Mouse (Mus musculus) forelimb bud, embryonic 11.5 days (tissue): ENCODE measurements at regions not wholly inside any gene's neighbourhood (a gene's known extent, or its start where the extent isn't known, plus 50 kb on each side); places are given as distances from the start of the nearest gene placed in this dataset.
A peak's percentile ranks its signal among the peaks of the same experiment; 100 is the strongest.

Experiments
- DNase-seq: peaks from one replicate; pipeline ENCODE4 v3.0.0-alpha.2; 2012; ENCODE audit warnings: low read depth, low spot score

DNA sequence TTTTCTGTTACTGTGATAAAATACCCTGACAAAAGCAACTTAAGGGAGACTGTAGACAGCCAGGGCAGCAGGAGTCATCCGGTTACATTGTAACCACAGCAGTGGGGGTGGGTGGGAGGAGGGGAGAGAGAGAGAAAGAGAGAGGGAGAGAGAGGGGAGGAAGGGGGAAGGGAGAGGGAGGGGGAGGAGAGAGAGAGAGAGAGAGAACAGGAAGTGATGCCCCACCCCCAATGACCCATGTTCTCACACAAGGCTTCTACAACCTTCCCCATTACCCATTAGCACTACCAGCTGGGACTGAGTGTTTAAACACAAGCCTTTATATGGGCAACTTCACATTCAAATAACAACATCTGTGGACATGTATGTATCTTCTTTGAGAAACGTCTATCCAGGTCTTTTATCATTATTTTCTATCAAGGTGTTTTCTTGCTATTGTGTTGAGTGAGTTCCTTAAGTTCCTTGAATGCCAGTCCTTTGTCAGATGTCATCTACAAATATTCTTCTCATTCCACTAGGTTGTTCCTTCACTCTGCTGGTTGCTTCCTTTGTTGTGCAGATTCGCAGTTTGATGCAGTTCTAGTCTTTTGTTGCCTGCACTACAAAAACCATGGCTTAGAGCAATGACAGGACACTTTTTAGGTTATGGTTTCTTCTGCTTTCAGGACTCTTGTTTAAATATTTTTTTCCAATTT lies 274.7 kb upstream of the Ddx18 start:
- no peak for DNase-seq

DNA sequence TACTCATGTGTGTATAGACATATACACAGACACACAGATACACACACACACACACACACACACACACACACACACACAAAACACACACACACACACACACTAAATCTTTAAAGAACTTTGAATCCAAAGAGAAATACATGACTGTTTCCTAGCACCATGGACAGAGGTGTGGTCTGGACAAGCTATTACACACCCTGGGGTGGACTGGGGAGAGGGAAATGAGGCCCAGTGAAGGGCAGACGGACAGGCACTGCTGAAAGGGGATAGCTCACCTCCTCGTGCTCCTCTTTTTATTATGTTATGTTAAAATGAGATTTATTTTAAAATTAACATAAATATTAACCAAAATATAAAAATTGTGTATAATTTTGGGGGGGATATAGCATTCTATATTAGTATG lies 265.8 kb upstream of the Ddx18 start:
- peak; percentile 31 for DNase-seq

DNA sequence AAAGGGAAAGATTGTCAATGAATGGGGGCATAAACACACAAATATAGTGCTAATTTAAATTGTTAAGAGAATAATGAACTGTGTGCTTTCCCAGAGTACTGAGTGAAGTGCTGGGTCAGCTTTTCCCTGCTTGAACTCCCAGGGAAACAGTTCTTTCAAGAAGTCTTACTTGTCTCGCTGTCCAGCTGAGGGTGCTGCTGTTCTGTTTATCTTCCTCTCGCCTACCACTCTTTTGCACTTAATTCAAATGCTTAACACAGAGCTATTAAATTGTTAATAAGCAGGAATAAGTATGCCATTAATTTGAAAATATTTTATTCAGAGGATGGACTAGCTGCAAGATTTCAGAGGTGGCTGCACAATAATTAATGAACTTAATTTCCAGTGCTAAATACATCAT lies 262.5 kb upstream of the Ddx18 start:
- no peak for DNase-seq

DNA sequence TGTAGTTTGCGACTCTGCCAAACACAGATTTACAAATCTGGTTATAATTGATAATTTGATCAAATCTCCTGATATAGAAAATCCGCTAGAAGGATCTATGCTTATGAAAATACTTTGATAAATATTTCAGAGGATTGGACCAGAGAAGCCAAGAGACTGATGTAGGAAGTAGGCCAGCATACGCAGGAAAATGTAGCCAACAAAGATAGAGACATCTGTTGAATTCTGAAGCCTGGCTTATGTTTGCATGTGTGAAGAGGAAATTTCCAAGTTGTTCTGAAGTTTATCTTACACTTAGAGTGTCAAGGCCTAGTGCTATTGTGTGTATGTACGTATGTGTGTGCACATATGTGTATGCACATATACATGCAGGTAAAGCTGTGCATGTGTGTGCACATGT lies 255.2 kb upstream of the Ddx18 start:
- no peak for DNase-seq

DNA sequence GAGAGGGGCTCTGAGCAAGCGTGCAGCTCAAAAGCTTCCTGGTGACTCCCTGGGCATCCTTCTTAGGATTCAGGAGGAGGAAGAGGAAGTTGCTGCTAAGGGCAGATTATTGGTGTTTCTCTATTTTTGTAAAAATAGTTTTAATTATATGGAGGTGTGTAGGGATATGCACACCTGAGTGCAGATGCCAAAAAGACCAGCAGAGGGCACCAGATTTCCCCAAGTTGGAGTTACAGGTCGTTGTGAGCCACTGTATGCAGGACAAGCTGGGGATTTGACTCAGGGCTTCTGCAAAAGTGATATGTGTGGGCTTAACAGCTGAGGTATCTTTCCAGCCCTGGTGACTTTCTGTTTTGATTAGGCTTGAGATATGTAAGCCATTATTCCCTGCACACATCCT lies 235.5 kb upstream of the Ddx18 start:
- DNase-seq = no peak

DNA sequence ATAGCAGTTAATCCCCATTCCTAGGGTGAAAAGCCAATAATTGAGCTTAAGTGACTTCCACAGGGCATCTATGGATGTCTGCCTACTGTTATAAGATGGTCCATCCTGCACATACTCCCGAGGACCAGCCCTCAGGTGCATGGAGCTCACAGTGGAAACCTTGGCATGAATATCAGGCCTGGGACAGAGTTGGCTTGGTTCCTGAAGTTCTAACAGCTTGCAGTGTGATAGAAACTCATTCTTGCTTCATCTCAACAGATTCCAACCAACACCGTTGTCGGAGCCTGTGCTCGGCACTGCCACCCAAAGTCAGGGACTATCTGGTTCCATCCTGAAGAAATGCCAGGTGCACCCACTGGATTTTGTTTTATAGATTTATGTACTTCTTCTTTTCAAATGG lies 234.7 kb upstream of the Ddx18 start:
- DNase-seq = no peak

DNA sequence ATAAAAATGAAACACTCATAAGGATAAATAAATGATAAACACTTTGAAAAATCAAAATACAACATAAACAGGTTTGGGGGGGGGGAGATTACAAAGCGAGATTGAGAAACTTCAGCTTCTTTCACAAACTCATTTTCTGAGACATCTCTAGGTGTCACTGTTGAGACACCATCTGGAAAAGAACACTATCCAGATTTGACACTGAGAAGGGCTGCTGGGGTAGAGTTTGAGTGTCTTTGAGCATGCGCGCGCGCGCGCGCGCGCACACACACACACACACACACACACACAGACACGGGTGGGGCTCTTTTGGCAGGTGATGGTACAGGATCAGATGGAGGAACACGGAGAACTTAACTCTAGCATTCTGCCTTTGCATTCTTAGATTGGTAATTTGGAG lies 230.7 kb upstream of the Ddx18 start:
- DNase-seq = no peak

DNA sequence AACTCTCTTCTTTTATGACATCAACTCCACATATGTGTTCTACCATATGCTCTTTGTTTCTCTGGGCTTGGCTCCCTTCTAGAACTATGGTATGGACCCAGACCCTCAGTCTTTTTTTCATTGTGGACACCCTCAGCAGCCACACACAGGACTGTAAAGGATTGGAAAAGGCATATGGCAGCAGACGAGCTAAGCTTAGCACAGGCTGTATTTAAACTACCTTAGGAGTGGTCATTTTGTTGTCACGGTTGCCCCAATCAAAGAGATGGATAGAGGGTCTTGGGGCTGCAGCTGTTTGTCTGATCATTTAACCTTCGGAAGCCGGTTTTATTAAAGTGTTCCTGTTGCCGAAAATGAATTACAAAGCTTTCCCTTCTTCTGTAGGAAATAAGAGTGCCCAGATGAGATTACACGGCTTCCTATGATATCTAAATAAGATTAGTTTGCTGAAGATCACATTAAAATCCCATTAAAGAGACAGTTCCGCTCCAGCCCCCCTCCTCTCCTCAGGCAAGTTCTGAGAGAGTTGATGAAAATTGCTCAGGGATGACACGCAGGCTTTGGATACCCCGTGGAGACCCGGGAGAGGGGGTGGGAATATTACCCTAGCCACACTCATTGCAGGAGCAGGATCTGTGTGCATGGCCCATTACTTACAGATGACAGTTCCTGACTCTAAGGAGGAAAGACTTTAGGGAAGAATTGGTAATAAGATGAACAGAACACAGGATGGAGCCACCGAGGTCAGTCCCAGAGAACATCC lies 227.4 kb upstream of the Ddx18 start:
- DNase-seq = no peak

DNA sequence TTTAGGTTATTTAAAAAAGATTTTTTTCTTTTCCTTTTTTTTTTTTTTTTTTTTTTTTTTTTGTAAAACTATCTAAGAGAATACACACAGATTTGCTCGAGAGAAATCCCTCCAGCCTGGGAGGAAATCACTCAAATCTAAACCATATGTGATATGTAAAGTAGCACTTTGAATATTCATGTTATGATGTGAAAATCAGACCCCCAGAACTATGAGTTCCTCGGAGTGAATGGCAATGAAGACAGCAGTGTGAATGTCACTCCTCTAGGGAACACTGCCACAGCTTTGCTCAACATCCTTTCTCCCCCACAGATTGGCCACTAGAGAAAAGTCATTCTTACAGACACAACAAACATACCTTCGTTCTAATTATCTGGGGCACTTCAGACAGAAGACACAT lies 217.8 kb upstream of the Ddx18 start:
- no peak for DNase-seq

DNA sequence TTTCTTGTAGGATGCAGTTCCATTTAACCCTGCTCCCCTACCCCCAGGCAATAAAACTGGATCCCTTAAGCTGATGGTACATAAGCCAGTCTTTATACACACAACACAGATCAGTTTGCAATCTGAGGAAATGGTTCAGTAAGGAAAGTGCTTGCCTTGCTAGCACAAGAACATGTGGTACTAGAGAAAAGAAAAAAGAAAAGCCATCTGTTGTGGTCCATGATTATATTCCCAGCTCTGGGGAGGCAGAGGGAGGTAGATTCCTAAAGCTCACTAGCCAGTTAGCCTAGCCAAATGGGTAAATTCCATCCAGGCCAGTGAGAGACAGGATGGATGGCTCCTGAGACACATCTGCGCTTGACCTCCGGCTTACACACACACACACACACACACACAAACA lies 206.2 kb upstream of the Ddx18 start:
- no peak for DNase-seq

DNA sequence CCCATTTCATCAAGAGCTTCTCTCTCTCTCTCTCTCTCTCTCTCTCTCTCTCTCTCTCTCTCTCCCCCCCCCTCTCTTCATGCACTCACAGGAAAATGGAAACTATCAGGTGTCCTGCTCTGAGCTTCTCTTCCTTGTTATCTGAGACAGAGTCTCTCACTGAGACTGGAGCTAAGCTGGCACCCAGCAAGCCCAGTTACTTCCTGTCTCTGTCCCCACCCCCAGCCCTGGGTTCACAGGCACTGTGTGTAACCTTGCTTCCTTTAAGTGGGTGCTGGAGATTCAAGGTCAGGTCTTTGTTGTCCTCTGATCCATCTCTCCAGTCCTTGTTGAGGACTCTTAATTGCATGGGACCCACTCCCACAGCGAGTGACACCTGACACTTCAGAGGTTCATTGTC lies 203.7 kb upstream of the Ddx18 start:
- no peak for DNase-seq

DNA sequence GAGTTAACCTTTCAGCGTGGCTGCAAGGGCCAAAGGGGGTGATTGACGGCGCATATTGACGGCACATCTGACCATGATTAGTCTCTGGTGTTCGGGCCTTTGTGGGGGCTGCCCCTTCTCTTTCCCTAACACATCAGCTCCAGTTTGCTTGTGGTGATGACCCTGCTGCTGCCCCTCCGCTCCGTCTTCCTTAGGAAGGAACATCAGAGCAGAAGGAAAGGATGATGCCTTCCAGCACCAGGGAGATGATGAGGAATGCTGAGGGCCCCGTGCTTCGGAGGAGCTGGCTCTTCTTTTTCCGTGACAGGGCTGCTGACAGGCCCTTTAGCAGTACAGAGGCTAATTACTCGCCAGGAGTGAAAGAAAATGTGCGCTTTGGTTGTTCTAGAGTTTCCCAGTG lies 203.1 kb upstream of the Ddx18 start:
- DNase-seq = peak; percentile 31

DNA sequence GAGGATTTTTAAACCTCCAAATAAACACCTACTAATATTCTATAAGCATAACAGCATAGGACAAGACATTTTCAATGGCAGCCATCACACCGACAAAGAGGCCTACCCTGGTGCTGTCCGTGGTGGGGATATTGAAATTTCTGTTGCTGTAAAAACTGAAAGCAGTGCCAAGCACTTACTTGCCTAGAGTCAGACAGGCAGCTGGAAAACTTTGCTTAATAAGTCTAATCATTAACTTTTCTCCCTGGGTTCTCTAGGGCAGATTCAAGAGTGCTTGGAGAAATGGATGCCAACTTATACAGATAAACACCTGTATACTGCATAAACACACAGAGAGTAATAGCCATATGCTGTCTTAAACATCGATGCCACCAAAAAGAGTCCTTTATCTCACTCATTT lies 192.3 kb upstream of the Ddx18 start:
- no peak for DNase-seq

DNA sequence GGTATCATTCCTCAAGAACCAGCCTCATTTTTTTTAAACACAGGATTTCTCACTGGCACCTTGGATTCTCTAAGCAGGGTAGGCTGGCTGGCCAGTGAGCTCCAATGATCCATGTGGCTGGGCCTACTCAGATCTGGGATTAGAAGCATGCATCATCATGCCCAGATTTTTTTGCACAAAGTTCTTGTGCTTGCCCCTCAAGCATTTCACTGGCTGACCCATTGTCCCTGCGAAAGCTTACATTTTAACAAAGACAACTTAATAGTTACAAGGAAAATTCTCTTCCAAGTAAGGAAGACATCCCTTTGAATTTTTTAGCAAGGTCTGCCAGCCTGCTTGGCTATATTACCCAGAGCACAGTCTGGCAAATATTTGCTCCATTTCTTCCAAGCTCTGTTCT lies 177.4 kb upstream of the Ddx18 start:
- DNase-seq = no peak

DNA sequence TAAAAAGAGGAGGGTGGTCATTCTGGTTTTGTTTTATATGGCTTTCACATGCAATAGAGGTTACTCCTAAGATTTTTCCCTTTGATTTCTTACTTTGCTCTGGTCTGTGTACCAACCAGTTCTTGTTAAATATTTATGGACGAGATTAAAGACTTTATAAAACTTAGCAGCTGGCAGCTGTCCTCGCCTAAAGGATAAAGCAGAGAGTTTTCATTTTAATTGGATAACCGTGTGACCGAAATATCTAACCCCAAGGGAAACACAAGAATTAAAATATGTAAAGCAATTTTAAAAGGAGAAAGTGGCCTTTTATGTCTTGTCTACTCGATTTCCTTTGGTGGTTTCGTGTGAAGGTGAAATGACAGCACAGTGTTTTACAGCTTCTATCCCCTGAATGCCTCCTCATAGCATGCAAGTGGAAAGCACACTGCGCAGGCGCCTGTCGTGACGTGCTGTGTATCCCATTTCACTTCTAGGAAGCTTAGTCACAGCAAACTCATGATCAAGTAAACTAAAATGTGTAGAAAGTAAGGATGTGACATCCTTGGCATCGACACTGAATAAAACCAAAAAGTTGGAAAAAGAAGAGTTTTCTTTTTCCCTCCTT lies 167.4 kb upstream of the Ddx18 start:
- DNase-seq = peak; percentile 1

DNA sequence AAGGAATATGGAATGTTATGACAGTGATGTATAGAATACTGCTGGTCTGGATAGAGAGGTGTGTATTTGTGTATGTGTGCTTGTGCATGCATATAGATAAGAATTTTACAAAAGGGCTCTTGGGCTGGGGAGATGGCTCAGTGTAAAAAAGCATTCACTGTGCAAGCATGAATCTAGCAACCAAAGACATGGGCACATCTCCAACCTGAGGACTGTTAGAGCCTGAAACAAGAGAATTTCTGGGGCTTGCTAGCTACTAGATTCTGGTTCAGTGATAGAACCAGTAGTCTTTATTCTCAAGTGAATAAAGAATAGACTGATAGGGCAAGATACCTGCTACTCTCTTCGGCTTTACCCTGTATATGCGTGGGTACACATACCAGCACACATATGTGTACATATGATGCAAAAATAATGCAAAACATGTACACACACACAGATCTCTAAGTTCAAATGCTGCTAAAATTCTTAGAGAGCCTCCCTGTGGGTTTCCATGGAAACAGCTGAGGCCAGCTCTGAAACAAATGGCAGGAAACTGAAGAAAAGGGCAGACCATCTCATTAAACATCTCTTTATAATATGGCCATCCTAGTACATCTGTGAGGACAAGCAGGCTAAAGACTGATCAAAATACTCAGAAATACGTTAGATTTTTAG lies 166.8 kb upstream of the Ddx18 start:
- DNase-seq = peak; percentile 7

DNA sequence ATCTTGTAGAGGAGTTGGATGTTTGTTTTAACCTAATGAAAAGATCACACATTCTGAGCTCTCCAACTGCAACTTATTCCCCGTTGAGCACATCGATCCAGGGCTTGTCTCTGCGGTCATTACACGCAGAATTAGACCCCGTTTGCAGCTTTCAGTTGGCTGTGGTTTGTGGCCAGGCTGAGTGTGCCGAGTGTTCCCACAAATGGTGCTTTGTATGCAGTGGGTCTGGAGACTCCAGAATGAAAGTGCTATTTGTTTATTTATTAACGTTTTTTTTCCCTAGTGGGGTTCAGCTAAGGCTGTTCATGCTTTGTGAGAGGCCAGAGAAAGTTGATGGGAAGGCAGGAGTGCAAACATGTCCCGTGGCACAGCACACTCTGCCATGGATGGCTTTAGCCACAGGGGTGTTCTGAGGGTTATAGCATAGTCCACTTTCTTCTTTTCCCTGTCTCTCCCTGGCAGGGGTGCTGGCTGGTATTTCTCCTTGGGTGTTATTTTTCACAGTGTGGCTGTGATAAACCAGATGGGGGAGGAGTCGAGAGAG lies 141.6 kb upstream of the Ddx18 start:
- no peak for DNase-seq

DNA sequence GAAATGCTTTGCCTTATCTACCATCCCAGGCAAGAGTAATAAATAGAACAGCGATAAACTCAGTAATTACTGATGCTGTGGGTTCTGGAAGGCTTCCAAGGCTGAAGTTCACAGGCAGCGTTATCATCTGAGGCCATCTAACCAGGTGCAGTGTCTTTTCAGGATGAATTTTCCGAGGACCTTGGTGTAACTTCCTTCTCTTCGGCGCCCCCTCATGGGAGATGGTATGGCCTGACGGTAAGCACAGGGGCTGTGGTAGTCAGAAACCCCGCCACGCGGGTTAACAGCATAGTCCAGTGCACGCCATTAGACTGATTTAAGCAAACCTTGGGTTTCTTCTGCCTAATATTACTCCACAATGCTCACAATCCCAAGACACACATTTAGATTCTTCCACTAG lies 140.5 kb upstream of the Ddx18 start:
- no peak for DNase-seq

DNA sequence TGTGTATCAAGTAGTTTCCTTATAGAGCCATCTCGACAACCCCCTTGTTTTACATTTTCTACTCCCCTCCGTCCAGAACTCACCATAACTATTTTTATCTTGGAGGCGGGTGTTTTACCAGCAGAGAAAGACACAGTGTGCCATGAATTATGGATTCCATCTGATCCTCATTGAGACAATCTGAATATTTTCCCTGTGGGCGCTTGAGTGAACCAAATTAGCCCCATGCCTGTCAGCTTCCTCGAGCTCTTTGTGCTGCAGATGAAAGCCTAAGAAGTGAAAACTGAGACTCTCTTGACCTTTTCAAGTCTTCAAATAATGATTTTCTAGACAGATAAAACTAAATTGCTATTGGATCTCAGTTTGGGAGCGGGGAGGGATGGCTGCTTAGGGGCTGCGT lies 134.0 kb upstream of the Ddx18 start:
- DNase-seq = no peak

DNA sequence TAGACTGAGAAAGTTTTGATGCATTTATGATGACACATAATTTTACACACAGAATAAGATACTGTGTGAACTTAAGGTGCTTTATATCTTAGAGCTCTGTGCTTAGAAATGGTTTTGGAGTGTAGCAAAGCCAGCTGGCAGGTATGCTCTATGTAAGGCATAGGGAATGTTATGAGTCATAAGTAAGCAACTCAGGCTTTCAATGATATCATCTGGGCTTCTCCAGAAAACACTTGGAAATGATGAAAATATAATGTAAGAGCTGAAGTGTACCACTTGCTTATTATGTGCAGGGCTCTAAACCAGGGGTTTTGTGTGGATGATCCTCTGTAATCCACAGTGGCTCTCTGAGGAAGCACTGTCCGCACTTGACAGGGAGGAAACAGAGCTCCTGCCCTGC lies 86.1 kb upstream of the Ddx18 start:
- no peak for DNase-seq

DNA sequence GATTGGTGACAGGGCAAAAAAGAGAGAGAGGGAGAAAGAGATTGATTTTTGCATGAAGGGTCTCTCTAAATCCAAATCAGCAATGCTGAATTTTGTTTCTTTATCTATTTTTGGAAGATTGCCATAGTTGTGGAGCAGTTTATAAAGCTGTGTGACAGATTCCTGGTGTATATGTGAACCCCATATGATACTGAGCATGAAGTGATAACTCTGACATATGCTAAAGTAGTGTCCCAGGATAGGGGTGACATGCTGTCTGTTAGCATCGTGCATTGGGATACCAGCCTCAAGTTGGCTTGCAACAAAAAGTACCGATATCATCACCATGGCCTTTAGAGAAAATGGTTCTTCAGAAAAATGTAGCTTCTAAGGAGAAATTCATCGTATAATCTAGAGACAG lies 82.3 kb upstream of the Ddx18 start:
- no peak for DNase-seq

DNA sequence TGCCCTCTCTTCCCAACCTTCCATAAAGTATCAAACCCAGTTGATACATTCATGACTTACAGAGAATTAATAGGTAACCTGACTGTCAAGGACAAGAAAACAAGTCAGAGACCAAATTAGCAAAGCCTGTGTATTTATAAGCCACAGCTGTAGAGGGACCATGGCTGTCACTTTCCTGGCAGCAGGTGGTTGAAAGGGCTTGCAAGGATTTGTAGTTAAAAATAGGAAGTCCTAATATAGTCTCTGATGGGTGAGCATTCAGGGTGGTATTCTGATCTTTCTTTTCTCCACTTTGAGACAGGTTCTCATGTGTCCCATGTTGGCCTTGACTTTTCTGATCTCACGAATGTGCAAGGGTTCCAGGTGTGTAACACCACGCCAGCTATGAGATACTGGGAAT lies 63.7 kb upstream of the Ddx18 start:
- no peak for DNase-seq
